ENCODE assay signal across 8 mouse cellular contexts in genomic region chr12:111670371-111670971, GRCm38 (mm10). TPM values are rescaled to one million over a fixed set of nuclear protein-coding genes. Genes with fewer than 3 reads are reported as not detected.
A peak's percentile ranks its signal among the peaks of the same experiment; 100 is the strongest.
DNase-seq lines count a peak whose midpoint lies in the region; ATAC-seq lines count a peak whose summit lies in the region.

No protein-coding gene starts in this region.

- peak overlapping the region; percentile 91 for H3K4me2 ChIP-seq in heart, embryonic 12.5 days

- no peak overlapping the region for H3K27ac ChIP-seq in heart, embryonic 12.5 days (ENCODE audit: poor library complexity, severe bottlenecking)
- peak overlapping the region; percentile 95 for H3K27ac ChIP-seq in midbrain, embryonic 10.5 days (replicated peaks)

- 9% methylated on average over 29 of the region's 29 CpGs for WGBS in heart, embryonic 12.5 days
- WGBS in midbrain, embryonic 10.5 days: 4% methylated on average over 28 of the region's 29 CpGs

- peak overlapping the region; percentile 71 for H3K4me3 ChIP-seq in heart, embryonic 12.5 days
- H3K4me3 ChIP-seq in midbrain, embryonic 10.5 days: peak overlapping the region; percentile 94

- H3K4me1 ChIP-seq in heart, embryonic 12.5 days (replicated peaks): peaks cover 74% of the 10 kb centered on the region
- peaks cover 71% of the 10 kb centered on the region for H3K4me1 ChIP-seq in midbrain, embryonic 10.5 days

- H3K27me3 ChIP-seq in heart, embryonic 12.5 days (replicated peaks): peaks cover 9% of the 10 kb centered on the region; the same call in 1 of the 2 replicates
- H3K27me3 ChIP-seq in midbrain, embryonic 10.5 days (ENCODE audit: low read depth, poor library complexity, severe bottlenecking): peaks cover 41% of the 10 kb centered on the region

- peaks cover 14% of the 10 kb centered on the region; the same call in 1 of the 2 replicates for H3K36me3 ChIP-seq in heart, embryonic 12.5 days
- peaks cover 59% of the 10 kb centered on the region for H3K36me3 ChIP-seq in midbrain, embryonic 10.5 days

- H3K9me3 ChIP-seq in heart, embryonic 12.5 days (replicated peaks): no peaks in the 10 kb centered on the region
- H3K9me3 ChIP-seq in midbrain, embryonic 10.5 days (replicated peaks): no peaks in the 10 kb centered on the region

- H3K9ac ChIP-seq in heart, embryonic 12.5 days: peak overlapping the region; percentile 76

- ATAC-seq in heart, embryonic 12.5 days (ENCODE audit: insufficient number of reproducible peaks, low FRiP score): peak; percentile 23
- ATAC-seq in erythroblast, adult 5-6 weeks (replicated peaks; ENCODE audit: low FRiP score, poor library complexity, severe bottlenecking): no peak

- DNase-seq in left cerebral cortex, adult 18-20 months (ENCODE audit: low spot score in 2 of 2): peak; percentile 78 to 85
- DNase-seq in left cerebral cortex, adult 11 months (ENCODE audit: low spot score): no peak
- DNase-seq in cerebellum, adult 9-10 months: peak; percentile 91
- DNase-seq in kidney, postnatal 36 days: peak; percentile 46 to 63
- peak; percentile 40 for DNase-seq in midbrain, embryonic 10.5 days (ENCODE audit: low spot score)
- DNase-seq in gastrocnemius, postnatal 25 days: no peak

RNA-seq across cellular contexts. Expression of gene Ckb, which starts 1.7 kb away (rescaled TPM):
- total RNA-seq in left cerebral cortex, adult 18-20 months (2021): 1,000 to 10,000 TPM; 1,960 to 1,962 TPM
- polyA plus RNA-seq in heart, embryonic 12.5 days (2016; fragmentation: Nextera tagmentation; extraction: Ambion mirVana): 363 and 373 TPM in 2 replicates
- 2,837 and 3,349 TPM in 2 replicates for polyA plus RNA-seq in midbrain, embryonic 10.5 days (2016; fragmentation: Nextera tagmentation; extraction: Ambion mirVana)
- total RNA-seq in erythroblast, adult 5-6 weeks (2015; ENCODE audit: low replicate concordance): 6.9 and 9.4 TPM in 2 replicates
- total RNA-seq in erythroblast, adult 5-6 weeks (2017; ENCODE audit: low replicate concordance): 3.2 and 8.5 TPM in 2 replicates
- 10 to 100 TPM; 14.9 to 15.6 TPM for total RNA-seq in gastrocnemius, postnatal 25 days (2021)

RNA-seq across cellular contexts. Expression of gene Trmt61a, which starts 7.4 kb away (rescaled TPM):
- total RNA-seq in left cerebral cortex, adult 18-20 months (2021): 10 to 100 TPM; 15.5 to 21.0 TPM
- polyA plus RNA-seq in heart, embryonic 12.5 days (2016; fragmentation: Nextera tagmentation; extraction: Ambion mirVana): 8.8 and 10.2 TPM in 2 replicates
- polyA plus RNA-seq in midbrain, embryonic 10.5 days (2016; fragmentation: Nextera tagmentation; extraction: Ambion mirVana): 18.4 and 18.7 TPM in 2 replicates
- 3.1 and 5.6 TPM in 2 replicates for total RNA-seq in erythroblast, adult 5-6 weeks (2015; ENCODE audit: low replicate concordance)
- total RNA-seq in erythroblast, adult 5-6 weeks (2017; ENCODE audit: low replicate concordance): 0.84 and 3.7 TPM in 2 replicates
- 1 to 10 TPM; 2.7 to 2.9 TPM for total RNA-seq in gastrocnemius, postnatal 25 days (2021)

RNA-seq across cellular contexts. Expression of gene Bag5, which starts 42.6 kb away (rescaled TPM):
- total RNA-seq in left cerebral cortex, adult 18-20 months (2021): 10 to 100 TPM; 61.7 to 62.1 TPM
- 40.2 and 41.3 TPM in 2 replicates for polyA plus RNA-seq in heart, embryonic 12.5 days (2016; fragmentation: Nextera tagmentation; extraction: Ambion mirVana)
- polyA plus RNA-seq in midbrain, embryonic 10.5 days (2016; fragmentation: Nextera tagmentation; extraction: Ambion mirVana): 57.2 and 62.0 TPM in 2 replicates
- 5.4 and 6.1 TPM in 2 replicates for total RNA-seq in erythroblast, adult 5-6 weeks (2015; ENCODE audit: low replicate concordance)
- total RNA-seq in erythroblast, adult 5-6 weeks (2017; ENCODE audit: low replicate concordance): 5.8 and 7.2 TPM in 2 replicates
- 10 to 100 TPM; 10.9 to 14.6 TPM for total RNA-seq in gastrocnemius, postnatal 25 days (2021)

RNA-seq across cellular contexts. Expression of gene Apopt1, which starts 42.6 kb away (rescaled TPM):
- total RNA-seq in left cerebral cortex, adult 18-20 months (2021): 10 to 100 TPM; 36.6 to 39.1 TPM
- polyA plus RNA-seq in heart, embryonic 12.5 days (2016; fragmentation: Nextera tagmentation; extraction: Ambion mirVana): 46.6 and 48.8 TPM in 2 replicates
- polyA plus RNA-seq in midbrain, embryonic 10.5 days (2016; fragmentation: Nextera tagmentation; extraction: Ambion mirVana): 59.8 and 59.9 TPM in 2 replicates
- total RNA-seq in erythroblast, adult 5-6 weeks (2015; ENCODE audit: low replicate concordance): 10.6 and 13.4 TPM in 2 replicates
- total RNA-seq in erythroblast, adult 5-6 weeks (2017; ENCODE audit: low replicate concordance): 5.8 and 11.0 TPM in 2 replicates
- 10 to 100 TPM; 37.7 to 38.9 TPM for total RNA-seq in gastrocnemius, postnatal 25 days (2021)

Comparison
In these comparisons a context has a peak if more than half of its experiments do, and no peak if none do; other contexts are left out.
1. DNase-seq: peak in left cerebral cortex, adult 18-20 months (2 of 2), cerebellum, adult 9-10 months (single experiment), kidney, postnatal 36 days (2 of 2) and midbrain, embryonic 10.5 days (single experiment); none in left cerebral cortex, adult 11 months (single experiment) and gastrocnemius, postnatal 25 days (single experiment).
2. RNA of gene Ckb, which starts 1.7 kb away (total RNA-seq): 1,960 to 1,962 TPM in left cerebral cortex, adult 18-20 months; 14.9 to 15.6 TPM in gastrocnemius, postnatal 25 days and 3.2 to 9.4 TPM in erythroblast, adult 5-6 weeks; every median in the first group is over 100 times any median in the second.
3. RNA of gene Bag5, which starts 42.6 kb away (total RNA-seq): 61.7 to 62.1 TPM in left cerebral cortex, adult 18-20 months; 10.9 to 14.6 TPM in gastrocnemius, postnatal 25 days and 5.4 to 7.2 TPM in erythroblast, adult 5-6 weeks; every median in the first group is over 4 times any median in the second.